Mouse (Mus musculus) MEL (cell line): ENCODE measurements at regions not wholly inside any gene's neighbourhood (a gene's known extent, or its start where the extent isn't known, plus 50 kb on each side); places are given as distances from the start of the nearest gene placed in this dataset.

Experiments used
- CHD2 ChIP-seq: IDR thresholded peaks from 2 replicates; pipeline ENCODE4 v1.6.1; 2011; ENCODE audit warnings: low read length, improper control_type of control experiment
- CTCF ChIP-seq, 3 experiments: IDR thresholded peaks in 2 of 3; conservative IDR thresholded peaks in 1 of 3; 2 replicates each; pipeline ENCODE4 v1.5.1; 2011 to 2012; ENCODE audit warnings: low read length in 3 of 3, low read depth in 2 of 3, mild to moderate bottlenecking in 2 of 3, improper control_type of control experiment in 1 of 3, inconsistent platforms in 1 of 3, mixed read lengths in 1 of 3, moderate library complexity in 1 of 3; ENCODE audit not compliant: control insufficient read depth in 1 of 3, insufficient read depth in 1 of 3, poor library complexity in 1 of 3, severe bottlenecking in 1 of 3
- E2F4 ChIP-seq: IDR thresholded peaks from 2 replicates; pipeline ENCODE4 v1.6.1; 2011; ENCODE audit warnings: low read depth, low read length, improper control_type of control experiment, borderline replicate concordance
- EP300 ChIP-seq, 2 experiments: IDR thresholded peaks; 2 replicates each; pipeline ENCODE4 v1.6.1; 2011; ENCODE audit warnings: improper control_type of control experiment in 2 of 2, low read length in 2 of 2, low read depth in 1 of 2, mild to moderate bottlenecking in 1 of 2
- MAX ChIP-seq: IDR thresholded peaks from 2 replicates; pipeline ENCODE4 v1.6.1; 2011; ENCODE audit warnings: low read length, improper control_type of control experiment
- MXI1 ChIP-seq: IDR thresholded peaks from 2 replicates; pipeline ENCODE4 v1.6.1; 2011; ENCODE audit warnings: mild to moderate bottlenecking, low read depth, low read length, improper control_type of control experiment
- POLR2A ChIP-seq, 2 experiments: IDR thresholded peaks; 2 replicates each; pipeline ENCODE4 v1.6.1; 2011 to 2012; ENCODE audit warnings: low read length in 2 of 2, mild to moderate bottlenecking in 2 of 2, control low read depth in 1 of 2, improper control_type of control experiment in 1 of 2, low read depth in 1 of 2, moderate library complexity in 1 of 2; ENCODE audit not compliant: control insufficient read depth in 1 of 2, insufficient read depth in 1 of 2, poor library complexity in 1 of 2
- POLR2AphosphoS2 ChIP-seq: IDR thresholded peaks from 2 replicates; pipeline ENCODE4 v1.6.1; 2011; ENCODE audit warnings: low read length, improper control_type of control experiment
- TAL1 ChIP-seq: IDR thresholded peaks from 2 replicates; pipeline ENCODE4 v1.6.1; 2012; ENCODE audit warnings: mild to moderate bottlenecking, inconsistent platforms, low read length, moderate library complexity, mixed read lengths
- TBP ChIP-seq: IDR thresholded peaks from 2 replicates; pipeline ENCODE4 v1.8.0; 2011; ENCODE audit warnings: low read depth, low read length, improper control_type of control experiment
- USF1 ChIP-seq: IDR thresholded peaks from 2 replicates; pipeline ENCODE4 v1.6.1; 2014; ENCODE audit warnings: low read depth, mild to moderate bottlenecking, inconsistent platforms, low read length, improper control_type of control experiment, moderate library complexity
- USF2 ChIP-seq, 2 experiments: IDR thresholded peaks; 2 replicates each; pipeline ENCODE4 v1.6.1; 2011 to 2012; ENCODE audit warnings: improper control_type of control experiment in 2 of 2, low read length in 2 of 2, borderline replicate concordance in 1 of 2, inconsistent platforms in 1 of 2, low read depth in 1 of 2, mild to moderate bottlenecking in 1 of 2; ENCODE audit not compliant: insufficient read depth in 1 of 2
- ZKSCAN1 ChIP-seq: IDR thresholded peaks from 2 replicates; pipeline ENCODE4 v1.6.1; 2012; ENCODE audit warnings: low read depth, mild to moderate bottlenecking, inconsistent platforms, low read length, improper control_type of control experiment, moderate library complexity
- ZMIZ1 ChIP-seq: IDR thresholded peaks from 2 replicates; pipeline ENCODE4 v1.6.1; 2012; ENCODE audit warnings: low read depth, mild to moderate bottlenecking, inconsistent platforms, low read length, improper control_type of control experiment, moderate library complexity

GRCm38 (mm10) chr5:51988913-51989312 lies 201.4 kb downstream of the Dhx15 start:
- TF ChIP-seq EP300 (IDR thresholded peaks at IDR 0.05; ENCODE audit: low read depth in 1 of 2, low read length in 2 of 2) (no peak), CTCF (IDR thresholded peaks at IDR 0.05 in 2 of 3, conservative IDR thresholded peaks at IDR 0.05 in 1 of 3; ENCODE audit: control insufficient read depth in 1 of 3, insufficient read depth in 1 of 3, low read depth in 2 of 3, low read length in 3 of 3, poor library complexity in 1 of 3, severe bottlenecking in 1 of 3) (no peak), MXI1 (no peak), POLR2AphosphoS2 (no peak), USF2 (IDR thresholded peaks at IDR 0.05; ENCODE audit: borderline replicate concordance in 1 of 2, insufficient read depth in 1 of 2, low read depth in 1 of 2, low read length in 2 of 2) (no peak), POLR2A (IDR thresholded peaks at IDR 0.05; ENCODE audit: control insufficient read depth in 1 of 2, insufficient read depth in 1 of 2, low read depth in 1 of 2, low read length in 2 of 2, poor library complexity in 1 of 2) (no peak), MAX (no peak), TBP (no peak), USF1 (no peak), ZKSCAN1 (no peak), TAL1 (no peak), E2F4 (no peak), CHD2 (no peak), ZMIZ1 (no peak)
